Mouse (Mus musculus): ENCODE results near the gene Plin2.
"Not testable (repeated sequence)": the region's sequence is repeated elsewhere in the genome, so short reads cannot be mapped to it uniquely, and the experiment has no call there.

Plin2 gene

GRCm38 (mm10) chr4:86683280-86683679 is 13.4 kb upstream of the Plin2 start:
- DNase-seq: no peak

GRCm38 (mm10) chr4:86681846-86682245 is 12.0 kb upstream of the Plin2 start:
- DNase-seq: no peak

DNA sequence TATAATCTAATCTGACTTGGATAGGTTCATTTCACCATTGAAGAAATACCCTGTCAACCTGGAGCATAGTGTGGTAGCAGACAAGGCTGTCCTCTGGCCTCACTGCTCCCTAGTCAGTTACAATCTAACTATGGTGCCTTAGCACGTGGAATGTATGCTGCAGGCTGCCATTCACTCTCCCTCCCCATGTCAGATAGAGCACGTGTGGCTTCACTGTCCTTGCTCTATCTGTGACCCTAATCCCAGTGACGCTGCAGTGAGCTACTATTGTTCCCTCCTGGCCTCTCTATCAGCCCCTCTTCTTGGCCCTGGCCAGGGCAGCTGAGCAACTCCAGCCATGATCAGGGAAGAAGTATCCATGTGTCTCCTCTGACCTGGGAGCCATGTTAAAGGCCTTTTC is 11.6 kb upstream of the Plin2 start:
- DNase-seq: no peak

DNA sequence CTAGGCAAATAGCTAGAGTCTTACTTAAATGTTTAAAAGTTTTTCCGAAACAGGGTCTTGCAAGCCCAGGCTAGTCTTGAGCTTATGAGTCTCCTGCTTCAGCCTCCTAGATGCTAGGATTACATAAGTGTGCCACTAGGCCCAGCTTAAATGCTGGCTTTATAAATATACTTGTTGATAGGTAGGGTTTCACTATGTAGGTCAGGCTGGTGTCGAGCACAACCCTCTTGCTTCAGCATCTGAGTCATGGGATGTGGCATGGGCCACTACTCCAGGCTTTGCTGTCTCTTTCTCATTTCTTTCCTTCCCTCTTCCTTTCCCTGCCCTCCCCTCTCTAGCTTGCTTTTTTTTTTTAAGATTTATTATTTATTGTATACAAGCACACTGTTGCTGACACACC is 9.8 kb upstream of the Plin2 start:
- no peak for DNase-seq

- DNase-seq: no peak
These were observed 6.9 kb upstream of the Plin2 start for GRCm38 (mm10) chr4:86676756-86677155.

DNA sequence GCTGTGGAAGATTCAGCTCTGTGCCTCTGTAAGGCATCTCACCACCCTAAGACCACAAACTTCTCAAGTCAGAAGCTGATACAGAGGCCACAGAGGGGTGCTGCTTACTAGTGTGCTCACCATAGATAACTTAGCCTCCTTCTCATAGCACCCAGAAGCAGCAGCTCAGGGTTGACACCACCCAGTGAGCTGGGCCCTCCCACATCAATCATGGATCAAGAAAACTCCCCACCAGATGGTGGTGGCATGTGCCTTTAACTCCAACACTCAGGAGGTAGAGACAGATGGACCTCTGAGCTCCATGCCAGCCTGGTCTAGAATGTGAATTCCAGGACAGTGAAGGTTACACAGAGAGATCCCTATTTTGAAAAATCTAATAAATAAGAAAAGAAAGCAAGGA is 4.9 kb upstream of the Plin2 start:
- not testable (repeated sequence) for DNase-seq

DNA sequence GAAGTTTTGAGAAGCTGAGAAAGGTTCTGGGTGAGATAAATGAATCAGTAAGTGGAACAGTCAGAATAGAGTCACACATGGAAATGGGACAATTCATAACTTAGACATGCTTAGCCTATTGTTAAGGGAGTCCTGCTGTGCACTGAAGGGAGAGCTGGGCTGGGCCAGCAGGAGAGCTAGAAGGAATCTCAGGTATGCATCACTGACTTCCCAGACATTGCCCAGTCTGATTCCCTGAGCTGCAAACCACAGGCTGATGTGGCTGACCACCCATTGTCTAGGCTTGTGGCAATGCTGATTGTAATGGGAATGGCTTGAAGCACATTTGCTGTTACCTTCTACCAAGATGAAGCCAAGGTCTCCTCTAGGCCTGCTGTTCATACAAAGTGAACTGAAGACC is 4.3 kb upstream of the Plin2 start:
- not testable (repeated sequence) for DNase-seq

DNA sequence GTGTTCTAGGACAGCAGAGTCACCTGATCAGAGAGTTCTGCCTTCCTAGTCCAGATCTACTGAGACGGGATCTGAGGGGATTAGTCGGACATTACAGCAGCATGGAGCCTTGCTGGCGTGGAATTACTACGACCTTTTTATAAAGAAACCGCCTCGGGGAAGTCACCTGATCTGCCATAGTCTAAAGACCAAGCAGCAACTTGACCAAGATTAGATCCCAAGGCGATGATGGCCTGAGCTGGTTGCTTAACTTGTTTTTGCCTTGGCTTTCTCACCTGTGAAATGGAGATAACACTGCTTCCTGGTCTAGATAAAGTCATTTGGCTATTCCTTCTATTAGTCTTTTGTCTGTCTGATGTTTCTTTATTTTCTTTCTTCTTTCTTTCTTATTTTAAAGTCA is 2.6 kb upstream of the Plin2 start:
- no peak for DNase-seq

GRCm38 (mm10) chr4:86671803-86672202 is 1.9 kb upstream of the Plin2 start:
- peak in 1 of 2 experiments; percentile 16 for DNase-seq

DNA sequence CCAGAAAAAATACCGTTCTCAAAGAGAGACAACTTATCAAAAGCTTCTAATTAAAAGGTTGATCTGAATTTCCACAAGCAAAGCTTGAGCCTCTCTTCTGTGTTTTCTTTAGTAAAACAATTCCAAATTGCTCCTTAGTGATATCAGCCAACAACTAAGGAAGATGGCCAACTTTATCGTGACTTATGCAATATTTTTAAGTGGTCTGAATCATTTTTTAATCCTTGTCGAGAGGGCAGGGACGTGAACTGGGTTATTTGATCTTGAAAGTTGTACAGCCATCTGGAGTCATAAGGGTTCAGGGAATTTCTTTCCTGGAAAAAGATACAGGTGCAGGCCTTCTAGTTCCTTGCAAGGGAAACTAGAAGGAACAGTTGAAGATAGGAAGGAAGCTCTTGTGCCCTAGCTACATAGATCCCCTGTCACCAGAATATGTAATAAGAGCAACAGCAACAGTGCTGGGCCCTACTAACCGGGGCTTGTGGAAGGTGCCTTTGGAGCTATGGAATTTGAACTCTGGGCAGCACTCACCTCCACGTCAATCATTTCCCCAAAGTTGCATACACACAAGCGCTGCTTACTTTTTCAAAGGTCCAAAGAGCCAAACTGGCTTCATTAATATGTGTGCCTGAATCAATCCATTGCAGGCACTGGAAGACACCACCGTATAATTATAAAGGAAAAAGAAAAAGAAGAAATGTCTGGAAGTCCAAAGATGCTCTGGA is 884 bp upstream of the Plin2 start:
- no peak for DNase-seq

- peak; percentile 21 to 25 for DNase-seq
These were observed 563 bp downstream of the Plin2 start for GRCm38 (mm10) chr4:86669241-86669753.

GRCm38 (mm10) chr4:86668290-86669000 is 1.4 kb downstream of the Plin2 start:
- no peak for DNase-seq

DNA sequence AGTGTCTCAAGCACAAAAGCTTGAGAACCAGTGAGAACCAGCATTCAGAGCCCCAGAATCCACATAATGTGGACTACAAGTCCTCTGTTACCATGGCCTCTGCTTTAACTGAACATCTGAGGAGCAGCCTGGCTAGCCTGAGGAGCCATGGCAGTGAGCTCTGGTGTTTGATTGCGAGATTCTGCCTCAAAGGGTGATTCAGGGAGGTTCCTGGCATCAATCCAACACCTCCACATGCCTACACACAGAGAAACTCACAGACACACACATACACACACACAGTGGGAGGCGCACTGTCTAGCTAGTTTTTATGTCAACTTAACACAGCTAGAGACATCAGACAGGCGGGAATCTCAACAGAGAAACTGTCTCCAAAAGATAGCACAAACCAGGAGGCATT is 4.3 kb downstream of the Plin2 start:
- no peak for DNase-seq

DNA sequence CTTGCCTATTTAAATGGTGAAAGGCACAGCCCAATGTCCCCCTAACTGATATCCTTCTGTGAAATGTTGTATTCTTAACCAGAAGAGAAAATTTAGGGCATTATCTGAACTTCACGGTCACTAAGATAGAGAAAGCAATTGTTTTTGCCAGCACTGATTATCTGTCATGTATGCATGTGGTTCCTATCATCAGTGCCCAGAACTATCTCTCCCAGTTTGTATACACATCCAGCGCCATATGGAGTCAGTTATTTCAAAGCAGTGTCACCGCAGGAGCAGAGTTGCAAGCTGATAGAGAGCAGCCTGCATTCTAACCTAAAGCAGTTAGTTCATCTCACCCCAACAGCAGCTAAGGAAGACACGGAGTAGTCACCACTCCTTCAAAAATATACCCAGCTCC is 5.9 kb downstream of the Plin2 start:
- no peak for DNase-seq

GRCm38 (mm10) chr4:86657176-86657575 is 12.7 kb downstream of the Plin2 start:
- DNase-seq: no peak

GRCm38 (mm10) chr4:86656410-86656809 is 13.4 kb downstream of the Plin2 start:
- DNase-seq: not testable (repeated sequence)

DNA sequence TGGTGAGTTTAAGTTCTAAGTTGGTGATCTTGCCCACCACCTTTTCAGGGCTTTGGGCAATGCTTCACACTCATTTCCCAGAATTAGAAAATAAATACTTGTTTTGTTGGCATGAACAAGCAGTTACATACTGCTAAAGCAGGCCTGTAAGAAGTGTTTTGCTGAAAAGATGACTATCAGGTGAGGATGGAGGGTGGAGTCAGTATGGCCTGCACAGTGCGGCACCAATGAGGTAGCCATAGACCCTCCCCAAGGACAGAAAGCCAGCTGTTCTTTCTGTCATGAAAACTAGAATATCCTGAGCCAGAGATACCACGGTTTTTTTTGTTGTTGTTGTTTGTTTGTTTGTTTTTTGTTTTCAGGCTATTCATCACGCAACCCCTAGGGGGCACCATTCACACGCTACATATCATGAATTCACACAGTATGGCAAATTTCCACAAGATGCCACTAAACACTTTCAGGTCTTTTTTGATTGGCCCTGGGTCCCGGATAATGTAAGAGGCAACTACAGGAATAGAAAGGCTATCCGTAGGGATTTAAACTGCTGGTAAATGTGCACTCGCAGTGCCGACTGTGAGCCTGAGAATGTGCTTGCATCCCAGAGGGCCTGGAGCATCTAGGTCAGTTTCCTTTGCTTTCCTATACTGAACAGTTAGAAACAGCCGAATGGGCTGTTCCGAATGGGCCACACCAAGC is 18.0 kb downstream of the Plin2 start:
- DNase-seq: peak; percentile 8 to 10

- not testable (repeated sequence) for DNase-seq
These were observed 21.5 kb downstream of the Plin2 start for GRCm38 (mm10) chr4:86648394-86648793.

DNA sequence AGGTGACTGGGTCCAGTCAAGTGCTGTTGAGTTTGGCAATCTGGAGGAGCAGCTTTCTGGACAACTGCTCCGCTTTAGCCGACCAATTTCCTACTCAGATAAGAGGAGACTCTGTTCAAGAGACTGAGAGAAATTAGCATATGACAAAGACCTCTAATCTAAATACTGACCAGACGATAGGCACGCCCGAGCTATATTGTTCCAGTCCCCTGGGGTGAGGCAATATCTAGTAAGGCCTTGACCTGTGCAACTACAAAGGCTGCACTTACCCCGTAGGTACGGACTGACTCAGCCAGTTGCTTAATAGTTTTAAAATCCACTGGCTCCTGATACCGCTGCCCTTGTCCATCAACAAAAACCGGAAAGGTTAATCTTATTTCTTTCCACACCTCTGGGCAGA is 32.3 kb downstream of the Plin2 start:
- DNase-seq: not testable (repeated sequence)

DNA sequence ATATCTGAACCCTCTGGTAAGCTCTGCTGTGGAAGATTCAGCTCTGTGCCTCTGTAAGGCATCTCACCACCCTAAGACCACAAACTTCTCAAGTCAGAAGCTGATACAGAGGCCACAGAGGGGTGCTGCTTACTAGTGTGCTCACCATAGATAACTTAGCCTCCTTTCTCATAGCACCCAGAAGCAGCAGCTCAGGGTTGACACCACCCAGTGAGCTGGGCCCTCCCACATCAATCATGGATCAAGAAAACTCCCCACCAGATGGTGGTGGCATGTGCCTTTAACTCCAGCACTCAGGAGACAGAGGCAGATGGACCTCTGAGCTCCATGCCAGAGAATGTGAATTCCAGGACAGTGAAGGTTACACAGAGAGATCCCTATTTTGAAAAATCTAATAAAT is 35.0 kb downstream of the Plin2 start:
- not testable (repeated sequence) for DNase-seq

- DNase-seq: not testable (repeated sequence)
These were observed 35.5 kb downstream of the Plin2 start for GRCm38 (mm10) chr4:86634312-86634711.

DNA sequence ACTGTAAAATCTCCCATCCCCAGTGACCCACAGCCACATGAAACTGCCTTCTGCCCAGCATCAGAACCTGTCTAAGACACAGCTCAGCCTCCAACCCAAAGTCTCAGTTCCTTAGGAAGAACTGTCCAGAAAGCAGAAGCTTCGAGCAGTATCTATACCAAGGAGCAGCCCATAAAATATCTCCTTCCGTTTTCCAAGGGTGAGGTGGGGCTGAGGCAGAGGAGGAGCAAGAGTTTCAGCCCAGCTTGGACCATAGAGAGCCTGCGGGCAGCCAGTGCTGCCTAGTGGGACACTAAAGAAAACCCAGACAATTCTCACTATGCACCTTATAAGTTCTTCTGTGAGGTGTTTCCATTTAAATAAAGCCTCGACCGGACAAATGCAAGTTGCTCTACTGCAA is 37.3 kb downstream of the Plin2 start:
- not testable (repeated sequence) for DNase-seq

GRCm38 (mm10) chr4:86631831-86632230 is 38.0 kb downstream of the Plin2 start:
- no peak for DNase-seq

- DNase-seq: not testable (repeated sequence)
These were observed 43.4 kb downstream of the Plin2 start for GRCm38 (mm10) chr4:86626496-86626895.

Data from B cell, adult 2 months (primary cell).